Mouse (Mus musculus) neural tube, embryonic 11.5 days (tissue): Measurements from ENCODE around the gene Slc1a7. TPM values are rescaled to one million over a fixed set of nuclear protein-coding genes. Genes with fewer than 3 reads are reported as not detected.

Experiments
- ATAC-seq: fragments of 200-750 bp; cut with Nextera tagmentation; 2 replicates; pipeline ENCODE4 v1.8.0; 2017; ENCODE audit warnings: moderate number of reproducible peaks, mild to moderate bottlenecking, moderate TSS enrichment, moderate library complexity; ENCODE audit not compliant: insufficient read depth, low FRiP score, low TSS enrichment
- DNase-seq: peaks from one replicate; pipeline ENCODE4 v3.0.0-alpha.2; 2015; ENCODE audit warnings: low spot score
- H3K27ac ChIP-seq: fragments of 300-500 bp; sonication (generic); 2 replicates; pipeline ENCODE4 v1.5.1; 2014; ENCODE audit warnings: low read depth, mild to moderate bottlenecking, low read length
- H3K27me3 ChIP-seq: fragments of 300-500 bp; sonication (generic); 2 replicates; pipeline ENCODE4 v1.6.1; 2014; ENCODE audit warnings: mild to moderate bottlenecking, low read length, mixed read lengths; ENCODE audit not compliant: control insufficient read depth, insufficient read depth
- H3K36me3 ChIP-seq: fragments of 300-500 bp; sonication (generic); 2 replicates; pipeline ENCODE4 v1.6.1; 2014; ENCODE audit warnings: mild to moderate bottlenecking, low read length, moderate library complexity, mixed read lengths; ENCODE audit not compliant: control insufficient read depth, insufficient read depth
- H3K4me1 ChIP-seq: fragments of 300-500 bp; sonication (generic); 2 replicates; pipeline ENCODE4 v1.6.1; 2014; ENCODE audit warnings: low read length, mixed read lengths; ENCODE audit not compliant: control insufficient read depth, insufficient read depth
- H3K4me2 ChIP-seq: fragments of 300-500 bp; sonication (generic); 2 replicates; pipeline ENCODE4 v1.6.1; 2014; ENCODE audit warnings: low read depth, mild to moderate bottlenecking, moderate library complexity
- H3K4me3 ChIP-seq: fragments of 300-500 bp; sonication (generic); 2 replicates; pipeline ENCODE4 v1.5.1; 2014; ENCODE audit warnings: low read depth, low read length
- H3K9ac ChIP-seq: fragments of 300-500 bp; sonication (generic); 2 replicates; pipeline ENCODE4 v1.6.1; 2014; ENCODE audit warnings: mild to moderate bottlenecking, low read length
- H3K9me3 ChIP-seq: fragments of 300-500 bp; sonication (generic); 2 replicates; pipeline ENCODE4 v1.6.1; 2016; ENCODE audit warnings: low read length; ENCODE audit not compliant: control insufficient read depth
- WGBS: fragments of 180-500 bp; shearing (Covaris S2); extraction: QIAGEN DNeasy Blood & Tissue Kit; methylation state at CpG from one replicate; pipeline ENCODE4 v1.1.7; 2014; 5-methylcytosine and 5-hydroxymethylcytosine counted together
- polyA plus RNA-seq: library from polyadenylated mRNA; unstranded; fragments of >200 nt; fragmentation: Nextera tagmentation; extraction: Ambion mirVana; gene quantifications from 2 replicates; pipeline ENCODE4 v1.2.1, GENCODE M21; 2014

Gene Slc1a7
- polyA plus RNA-seq, 1 experiment from 2014 or later = not detected

GRCm38 (mm10) chr4:107955691-107956090, 12.4 kb upstream of the Slc1a7 start:
- DNase-seq = no peak
- Histone ChIP-seq H3K27me3 (no peaks in the 10 kb centered on the region), H3K27ac (no peak overlapping the region), H3K4me2 (no peak overlapping the region), H3K4me3 (no peak overlapping the region), H3K9ac (no peak overlapping the region), H3K4me1 (no peaks in the 10 kb centered on the region), H3K36me3 (no peaks in the 10 kb centered on the region), H3K9me3 (no peaks in the 10 kb centered on the region)
- WGBS = 73% methylated on average over 5 of the region's 5 CpGs
- ATAC-seq = no peak

GRCm38 (mm10) chr4:107958487-107958886, 9.6 kb upstream of the Slc1a7 start:
- Histone ChIP-seq H3K36me3 (no peaks in the 10 kb centered on the region), H3K4me2 (no peak overlapping the region), H3K4me3 (no peak overlapping the region), H3K9me3 (no peaks in the 10 kb centered on the region), H3K9ac (no peak overlapping the region), H3K27me3 (no peaks in the 10 kb centered on the region), H3K4me1 (no peaks in the 10 kb centered on the region), H3K27ac (no peak overlapping the region)
- WGBS = 82% methylated on average over 7 of the region's 7 CpGs
- DNase-seq (no peak), ATAC-seq (no peak)

- H3K4me3 ChIP-seq = no peak overlapping the region
- no peaks in the 10 kb centered on the region for H3K36me3 ChIP-seq
- H3K4me2 ChIP-seq = no peak overlapping the region
- H3K27me3 ChIP-seq = no peaks in the 10 kb centered on the region
- ATAC-seq = no peak
- H3K9me3 ChIP-seq = no peaks in the 10 kb centered on the region
- no peak overlapping the region for H3K9ac ChIP-seq
- H3K4me1 ChIP-seq = no peaks in the 10 kb centered on the region
- DNase-seq = no peak
- H3K27ac ChIP-seq = no peak overlapping the region
- WGBS = 83% methylated on average over 11 of the region's 11 CpGs
These were observed 5.9 kb upstream of the Slc1a7 start for GRCm38 (mm10) chr4:107962044-107962732.

- H3K9me3 ChIP-seq = no peaks in the 10 kb centered on the region
- H3K27me3 ChIP-seq = no peaks in the 10 kb centered on the region
- no peak overlapping the region for H3K4me2 ChIP-seq
- DNase-seq (no peak), ATAC-seq (no peak)
- H3K36me3 ChIP-seq = no peaks in the 10 kb centered on the region
- no peak overlapping the region for H3K27ac ChIP-seq
- H3K9ac ChIP-seq = no peak overlapping the region
- no peak overlapping the region for H3K4me3 ChIP-seq
- WGBS = 95% methylated on average over 2 of the region's 2 CpGs
- H3K4me1 ChIP-seq = no peaks in the 10 kb centered on the region
These were observed 5.3 kb upstream of the Slc1a7 start for GRCm38 (mm10) chr4:107962792-107963191.

GRCm38 (mm10) chr4:107966416-107967109, 1.6 kb upstream of the Slc1a7 start:
- Histone ChIP-seq H3K9ac (no peak overlapping the region), H3K36me3 (no peaks in the 10 kb centered on the region), H3K4me1 (no peaks in the 10 kb centered on the region), H3K27ac (no peak overlapping the region), H3K27me3 (no peaks in the 10 kb centered on the region), H3K9me3 (no peaks in the 10 kb centered on the region), H3K4me2 (no peak overlapping the region), H3K4me3 (no peak overlapping the region)
- DNase-seq = no peak
- 50% methylated on average over 5 of the region's 5 CpGs for WGBS
- no peak for ATAC-seq

- Histone ChIP-seq H3K9me3 (no peaks in the 10 kb centered on the region), H3K36me3 (no peaks in the 10 kb centered on the region), H3K4me2 (no peak overlapping the region), H3K9ac (no peak overlapping the region; the same call in 1 of the 2 replicates), H3K4me1 (no peaks in the 10 kb centered on the region), H3K27ac (no peak overlapping the region), H3K4me3 (no peak overlapping the region), H3K27me3 (no peaks in the 10 kb centered on the region)
- ATAC-seq = no peak
- DNase-seq = no peak
These were observed 1.6 kb downstream of the Slc1a7 start for GRCm38 (mm10) chr4:107969781-107970180.

GRCm38 (mm10) chr4:107971162-107971561, 3.0 kb downstream of the Slc1a7 start:
- ATAC-seq (no peak), DNase-seq (no peak)
- Histone ChIP-seq H3K9ac (no peak overlapping the region), H3K27ac (no peak overlapping the region), H3K27me3 (no peaks in the 10 kb centered on the region), H3K36me3 (no peaks in the 10 kb centered on the region), H3K4me2 (no peak overlapping the region), H3K4me3 (no peak overlapping the region), H3K9me3 (no peaks in the 10 kb centered on the region), H3K4me1 (no peaks in the 10 kb centered on the region)
- 93% methylated on average over 1 of the region's 1 CpGs for WGBS

- Histone ChIP-seq H3K4me1 (no peaks in the 10 kb centered on the region), H3K9me3 (no peaks in the 10 kb centered on the region), H3K27ac (no peak overlapping the region), H3K9ac (no peak overlapping the region), H3K4me3 (no peak overlapping the region), H3K36me3 (no peaks in the 10 kb centered on the region), H3K27me3 (no peaks in the 10 kb centered on the region), H3K4me2 (no peak overlapping the region)
- no peak for ATAC-seq
- DNase-seq = no peak
- WGBS = 67% methylated on average over 11 of the region's 11 CpGs
These were observed 6.4 kb downstream of the Slc1a7 start for GRCm38 (mm10) chr4:107974527-107974926.

- H3K4me2 ChIP-seq = no peak overlapping the region
- 79% methylated on average over 7 of the region's 7 CpGs for WGBS
- no peaks in the 10 kb centered on the region for H3K4me1 ChIP-seq
- no peak for DNase-seq
- H3K27me3 ChIP-seq = no peaks in the 10 kb centered on the region
- ATAC-seq = no peak
- H3K9me3 ChIP-seq = no peaks in the 10 kb centered on the region
- H3K27ac ChIP-seq = no peak overlapping the region
- H3K4me3 ChIP-seq = no peak overlapping the region
- no peaks in the 10 kb centered on the region for H3K36me3 ChIP-seq
- no peak overlapping the region for H3K9ac ChIP-seq
These were observed 6.9 kb downstream of the Slc1a7 start for GRCm38 (mm10) chr4:107975004-107975403.
